Mouse (Mus musculus): Measurements from ENCODE around the gene Gpr183.

Gpr183 gene

DNA sequence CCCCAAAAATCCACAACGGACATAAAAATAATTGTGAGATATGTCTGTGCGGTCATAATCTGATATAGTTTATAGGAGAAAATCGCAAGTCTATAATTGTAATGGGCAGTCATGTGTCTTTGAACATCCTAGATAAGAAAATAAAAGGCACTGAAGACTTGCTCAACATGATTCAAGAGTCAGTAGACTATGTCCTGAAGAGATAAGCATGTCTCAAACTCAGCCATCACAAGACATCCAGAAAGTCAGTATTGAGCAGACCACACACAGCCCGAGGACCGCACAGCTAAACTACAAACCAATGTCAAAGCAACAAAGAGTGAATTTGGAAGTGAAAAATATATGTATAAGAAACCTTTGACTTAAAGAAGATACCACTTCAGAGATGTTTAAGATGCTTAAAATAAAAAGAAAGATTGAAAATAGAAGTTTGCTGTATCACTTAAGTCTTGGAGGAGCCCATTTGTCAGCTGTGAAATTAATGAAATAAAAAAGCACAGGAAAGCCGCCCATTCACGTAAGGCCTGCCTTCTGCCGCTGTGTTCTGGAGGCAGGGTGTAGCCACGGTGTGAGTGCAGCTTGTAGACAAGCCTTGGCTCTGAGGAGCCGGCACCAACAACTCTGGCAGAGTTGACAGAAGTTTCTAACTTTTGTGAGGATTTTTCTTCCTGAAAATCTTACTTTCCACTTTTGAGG is 7.7 kb downstream of the Gpr183 start:
- DNase-seq (ENCODE audit: low read depth), result no peak

DNA sequence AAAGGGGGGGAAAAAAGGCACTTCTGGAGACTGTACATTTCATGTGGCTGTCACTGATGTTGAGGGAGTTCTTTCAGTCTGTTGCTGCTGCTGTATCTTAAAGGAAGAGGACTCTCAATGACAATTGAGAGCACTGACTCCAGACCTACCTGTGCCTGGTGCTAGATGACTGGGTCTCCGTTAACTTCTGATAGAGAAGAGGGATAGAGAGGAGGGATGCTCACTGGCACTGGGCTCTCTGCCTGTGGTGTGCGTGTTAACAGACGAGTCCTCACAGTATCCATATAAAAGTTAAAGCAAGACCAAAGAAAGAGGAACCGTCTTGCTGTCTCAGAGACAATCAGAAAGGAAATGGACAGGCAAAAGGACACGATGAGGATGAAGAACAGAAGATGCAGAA is 8.7 kb downstream of the Gpr183 start:
- DNase-seq (ENCODE audit: low read depth), result no peak

DNA sequence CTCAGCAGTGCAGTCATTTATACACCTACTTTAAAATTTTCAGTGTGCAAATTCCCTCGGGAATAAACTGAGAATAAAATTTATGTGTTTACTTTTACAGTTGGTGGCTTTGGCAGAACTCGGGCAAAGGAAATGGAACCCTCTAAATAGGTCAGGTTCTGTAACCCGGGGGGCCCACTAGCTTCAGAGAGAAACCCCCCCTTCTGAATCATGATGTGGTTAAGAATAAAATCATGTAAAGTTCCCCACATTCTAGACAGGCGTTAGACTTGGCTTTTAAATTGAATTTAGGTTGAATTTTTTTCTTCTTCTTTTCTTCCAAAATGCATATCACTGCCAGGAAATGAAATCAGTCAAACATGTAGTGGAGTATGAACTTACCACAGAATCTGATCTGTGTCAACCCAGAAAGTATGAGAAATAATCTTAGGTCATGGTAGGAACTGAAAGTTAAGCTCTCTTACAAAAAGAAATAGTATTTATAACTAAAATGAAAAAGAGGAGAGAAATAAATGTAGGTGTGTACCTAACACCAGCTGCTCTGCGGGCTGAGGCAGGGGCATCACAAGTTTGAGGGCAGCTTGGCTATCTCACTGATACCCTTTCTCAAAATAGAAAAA is 9.7 kb downstream of the Gpr183 start:
- DNase-seq (ENCODE audit: low read depth), result no peak

DNA sequence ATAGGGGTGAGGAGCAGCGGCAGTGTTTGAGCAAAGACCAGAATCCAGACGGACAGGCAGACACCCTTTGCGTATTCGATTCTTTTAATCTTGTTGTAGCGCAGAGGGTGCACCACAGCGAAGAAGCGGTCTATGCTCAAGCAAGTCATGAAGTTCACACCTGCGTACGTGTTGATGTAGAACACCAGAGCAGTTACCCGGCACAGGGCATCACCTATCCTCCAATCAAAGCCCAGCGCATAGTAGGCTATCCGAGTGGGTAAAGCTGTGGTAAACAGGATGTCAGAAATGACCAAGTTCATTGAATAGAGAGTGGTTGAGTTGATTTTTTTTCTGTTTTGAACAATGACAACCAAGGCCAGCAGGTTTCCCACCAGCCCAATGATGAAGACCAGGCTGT is 10.4 kb downstream of the Gpr183 start:
- DNase-seq (ENCODE audit: low read depth), result no peak

DNA sequence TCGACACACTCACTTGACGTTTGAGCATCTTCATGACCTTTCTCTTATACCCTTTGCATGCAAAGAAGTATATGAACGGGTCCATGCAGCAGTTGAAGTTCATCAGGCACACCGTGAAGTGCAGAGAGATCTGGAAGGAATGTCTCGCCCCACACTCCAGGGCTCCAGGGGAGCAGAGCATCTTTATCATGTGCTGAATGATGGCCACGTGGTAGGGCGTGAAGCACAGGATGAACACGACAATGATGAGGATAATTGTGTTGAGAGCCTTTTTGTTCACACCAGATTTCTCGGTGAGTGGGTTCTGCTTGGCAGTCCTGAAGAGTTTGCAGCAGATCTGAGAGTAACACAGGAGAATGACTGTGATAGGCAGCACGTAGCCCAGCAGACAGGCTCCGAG is 10.9 kb downstream of the Gpr183 start:
- no peak for DNase-seq (ENCODE audit: low read depth)

DNA sequence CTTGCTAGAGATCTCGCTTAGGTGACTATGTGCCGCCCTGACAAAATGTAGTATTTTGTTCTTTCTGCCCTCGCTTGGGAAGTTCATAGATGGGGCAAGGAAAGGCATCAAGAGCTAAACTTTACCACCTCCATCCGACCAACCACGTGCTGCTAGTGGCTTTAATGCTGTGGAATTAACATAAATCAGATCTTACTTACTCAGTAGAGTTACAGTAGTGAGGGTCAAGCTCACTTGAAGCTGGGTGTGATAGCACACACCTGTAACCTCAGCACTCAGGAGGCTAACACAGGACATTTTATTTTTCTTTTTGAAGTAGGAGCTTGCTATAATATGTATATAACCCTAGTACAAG is 13.0 kb downstream of the Gpr183 start:
- DNase-seq (ENCODE audit: low read depth), result no peak

DNA sequence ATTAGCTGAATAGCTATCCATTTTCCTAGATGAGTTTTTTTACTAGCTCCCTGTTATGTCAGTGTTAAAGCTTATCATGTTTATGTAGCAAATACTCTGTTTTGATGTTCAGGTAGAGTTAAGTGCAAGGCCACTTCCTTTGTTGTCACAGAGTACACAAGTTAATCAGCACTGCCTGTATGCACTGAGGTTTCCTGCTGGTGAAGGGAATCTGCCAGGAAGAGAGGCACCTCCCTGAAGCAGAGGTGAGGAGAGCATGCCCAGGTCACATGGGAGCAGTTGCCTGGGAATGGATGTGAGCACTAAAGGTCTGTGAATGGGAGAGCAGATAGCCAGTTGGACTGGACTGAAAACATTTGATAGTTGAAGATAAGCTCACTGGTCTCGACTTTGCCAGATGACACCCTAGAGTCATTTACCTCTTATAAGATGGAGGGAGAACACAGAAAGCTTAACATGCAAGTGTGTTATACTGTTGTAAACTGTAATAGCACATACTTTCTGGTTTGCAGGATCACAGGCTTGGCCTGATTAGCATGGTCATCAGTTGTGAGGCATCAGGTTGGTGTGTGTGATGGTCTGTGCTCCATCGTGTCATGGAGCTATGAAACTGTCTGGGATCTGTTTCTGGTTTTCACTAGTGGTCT is 13.5 kb downstream of the Gpr183 start:
- DNase-seq (ENCODE audit: low read depth), result no peak

DNA sequence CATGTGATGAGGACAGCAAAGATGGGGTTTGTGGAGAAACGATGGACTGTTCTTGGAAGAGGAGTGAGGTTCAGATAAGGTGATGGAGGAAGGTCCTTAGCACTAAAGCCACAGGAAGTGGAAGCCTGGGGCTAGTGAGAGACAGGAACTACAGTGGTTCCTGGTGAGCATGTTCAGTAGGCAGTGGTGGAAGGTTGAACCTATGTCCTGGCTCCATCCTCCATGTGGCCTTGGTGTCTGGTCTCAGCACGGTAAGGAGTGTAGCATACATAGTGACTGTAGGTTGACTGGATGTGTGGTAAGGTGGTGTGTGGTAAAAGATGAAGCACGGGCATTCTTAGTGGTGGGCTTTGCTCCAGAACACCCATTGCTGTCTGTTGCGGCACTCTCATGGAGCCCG is 15.1 kb downstream of the Gpr183 start:
- no peak for DNase-seq (ENCODE audit: low read depth)

DNA sequence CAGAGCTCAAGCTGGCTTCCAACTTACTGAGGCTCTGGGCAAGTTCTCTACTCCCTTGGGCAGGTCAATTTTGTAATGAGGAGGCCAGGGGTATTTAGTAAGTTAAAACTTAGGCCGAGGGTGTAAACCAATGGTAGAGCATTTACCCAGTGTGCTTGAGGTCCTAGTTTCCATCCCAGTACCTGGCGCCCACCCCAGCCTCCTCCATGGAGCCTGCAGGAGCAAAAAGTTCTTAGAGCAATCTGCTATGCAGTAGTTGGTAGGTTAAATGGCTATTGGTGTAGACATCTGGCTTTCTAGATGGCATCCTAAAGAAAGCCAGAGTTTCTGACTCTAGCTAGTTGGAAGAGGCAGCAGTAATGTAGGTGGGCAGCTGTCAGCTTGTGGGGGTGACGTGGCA is 15.6 kb downstream of the Gpr183 start:
- DNase-seq (ENCODE audit: low read depth), result no peak

DNA sequence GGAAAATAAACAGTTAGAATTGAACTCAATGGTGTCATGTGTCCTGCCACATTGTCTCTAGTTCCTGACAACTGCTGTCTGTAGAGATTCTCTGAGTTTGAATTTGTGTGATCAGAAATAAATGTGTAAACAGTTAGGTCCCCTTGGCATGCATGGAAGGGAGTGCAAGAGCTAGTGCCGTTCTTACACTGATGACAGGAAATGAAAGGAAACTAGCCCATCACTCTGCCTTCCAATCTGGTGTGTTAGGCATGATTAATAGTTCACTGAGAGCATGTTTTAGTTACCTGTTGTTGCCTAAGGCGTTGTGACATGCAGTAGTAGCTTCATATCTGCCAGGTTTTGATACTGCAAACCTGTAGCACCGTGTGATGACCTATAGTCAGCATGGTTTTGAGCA is 17.0 kb downstream of the Gpr183 start:
- DNase-seq (ENCODE audit: low read depth), result no peak

DNA sequence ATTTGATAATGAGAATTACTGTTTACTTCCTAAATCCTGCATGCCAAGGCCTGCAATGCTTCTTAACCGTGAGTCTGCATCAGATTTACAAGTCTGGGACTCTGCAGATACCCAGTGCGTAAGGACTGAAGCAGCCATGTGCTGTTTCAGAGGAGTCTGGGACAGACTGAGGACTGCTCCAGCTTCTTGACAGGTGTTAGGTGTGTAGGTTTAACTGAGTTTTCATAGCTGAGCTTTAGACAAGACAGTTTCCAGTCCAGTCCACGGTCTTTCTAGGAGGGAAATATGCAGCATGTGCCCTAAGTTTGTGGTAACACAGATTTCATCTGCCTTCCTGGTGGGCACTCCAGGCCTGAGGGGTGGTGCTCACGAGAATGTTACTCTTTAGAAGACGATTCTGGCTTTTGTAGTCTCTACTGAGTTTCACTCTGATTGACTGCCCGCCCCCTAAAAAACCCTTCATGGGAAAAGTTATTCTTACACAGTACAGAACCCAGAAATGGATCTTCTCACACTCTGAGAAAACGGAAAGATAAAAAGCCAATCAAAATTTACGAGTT is 17.7 kb downstream of the Gpr183 start:
- no peak for DNase-seq (ENCODE audit: low read depth)

DNA sequence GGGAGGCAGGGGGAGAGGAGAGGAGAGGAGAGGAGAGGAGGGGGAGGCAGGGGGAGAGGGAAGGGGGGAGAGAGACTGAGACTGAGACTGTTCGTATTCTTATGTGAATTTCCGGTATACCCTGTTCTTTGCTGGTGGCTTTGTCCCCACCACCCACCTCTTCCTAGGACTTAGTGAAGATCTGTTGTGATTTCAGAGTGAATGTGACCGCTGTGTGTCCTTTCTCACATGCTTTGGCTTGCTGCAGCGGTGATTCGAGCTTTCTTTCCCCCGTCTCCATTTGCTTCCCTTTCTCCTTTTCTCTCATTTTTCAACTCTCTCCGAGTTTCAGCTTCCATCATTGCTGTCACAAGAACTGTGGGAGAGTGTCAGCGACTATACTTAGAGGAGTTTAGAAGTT is 18.3 kb downstream of the Gpr183 start:
- no peak for DNase-seq (ENCODE audit: low read depth)

DNA sequence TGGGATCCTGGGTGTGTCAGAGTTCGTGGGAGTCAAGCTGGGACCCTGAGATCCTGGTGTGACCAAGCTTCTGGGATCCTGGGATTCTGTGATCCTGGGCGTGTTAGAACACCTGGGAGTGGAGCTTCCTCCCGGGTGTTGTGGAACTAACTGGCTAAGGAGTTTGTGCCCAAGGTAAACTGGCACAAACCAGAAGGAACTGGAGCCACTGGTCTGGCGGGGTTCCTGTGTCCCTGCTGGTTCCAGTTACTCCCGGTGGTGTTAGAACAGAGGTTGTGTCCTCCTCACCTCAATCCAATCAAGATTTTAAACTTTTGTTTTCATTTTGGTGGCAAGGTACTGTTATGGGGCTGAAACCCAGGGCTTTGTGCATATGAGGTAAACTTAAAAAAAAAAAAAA is 18.9 kb downstream of the Gpr183 start:
- no peak for DNase-seq (ENCODE audit: low read depth)

DNA sequence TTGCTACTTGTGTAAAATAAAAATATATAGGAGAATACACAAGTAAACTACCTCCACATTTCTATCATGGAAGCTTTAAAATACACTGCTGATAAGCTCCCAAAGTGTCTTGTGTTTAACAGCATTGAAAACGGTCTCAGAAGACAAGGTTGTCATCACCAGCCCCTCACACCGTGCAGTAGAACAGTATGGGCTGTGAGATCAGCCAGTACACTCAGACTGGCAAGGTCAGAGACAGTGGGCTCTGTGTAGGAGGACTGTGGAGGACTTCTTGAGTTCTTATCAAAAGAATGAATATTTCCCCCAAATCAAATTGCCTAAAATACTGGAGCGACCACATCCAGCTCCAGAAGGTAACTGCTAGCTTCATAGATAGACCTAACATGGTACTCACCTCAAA is 25.4 kb downstream of the Gpr183 start:
- DNase-seq (ENCODE audit: low read depth), result no peak

DNA sequence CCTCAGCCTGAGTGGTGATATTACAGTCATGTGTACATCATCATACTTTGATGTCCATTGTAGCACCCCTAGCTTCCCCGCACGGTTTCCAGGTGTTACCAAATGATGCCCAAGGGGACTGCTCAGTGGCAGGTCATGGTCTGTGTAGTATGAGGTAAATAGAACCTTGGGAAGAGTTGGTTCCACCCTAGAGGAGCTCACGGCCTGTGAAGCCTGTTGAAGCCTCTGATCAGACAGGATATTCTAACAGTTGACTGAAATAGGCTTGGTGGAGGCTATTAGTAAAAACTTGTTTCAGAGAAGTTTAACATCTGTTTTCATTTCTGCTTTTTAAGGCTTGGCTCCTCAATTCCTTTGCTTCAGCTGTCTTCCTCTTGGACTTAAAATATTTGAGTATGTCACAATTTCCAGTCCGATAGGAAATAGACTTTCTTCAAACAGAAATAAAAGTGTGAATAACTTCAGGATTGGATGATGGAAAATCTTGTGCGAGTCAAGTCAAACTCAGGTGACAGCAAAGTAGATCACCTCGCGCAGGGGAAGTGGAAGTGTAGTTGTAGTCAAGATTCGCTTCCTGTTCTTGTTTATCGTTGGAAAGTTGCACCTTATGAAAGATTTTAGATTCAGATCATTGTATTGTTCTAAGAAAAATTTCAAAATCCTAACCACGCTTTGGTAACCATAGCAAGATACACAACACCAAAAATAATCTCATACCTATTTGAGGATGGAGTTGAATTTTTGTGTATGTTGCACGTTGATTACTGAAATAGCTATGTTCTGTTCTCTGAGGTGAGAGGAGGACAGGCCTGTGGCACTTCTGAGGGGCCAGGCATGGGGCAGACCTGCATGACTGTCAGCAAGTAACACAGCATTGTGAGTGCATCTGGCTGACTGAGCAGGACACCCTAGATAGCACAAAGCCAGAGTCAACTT is 26.5 kb downstream of the Gpr183 start:
- no peak for DNase-seq (ENCODE audit: low read depth)

DNA sequence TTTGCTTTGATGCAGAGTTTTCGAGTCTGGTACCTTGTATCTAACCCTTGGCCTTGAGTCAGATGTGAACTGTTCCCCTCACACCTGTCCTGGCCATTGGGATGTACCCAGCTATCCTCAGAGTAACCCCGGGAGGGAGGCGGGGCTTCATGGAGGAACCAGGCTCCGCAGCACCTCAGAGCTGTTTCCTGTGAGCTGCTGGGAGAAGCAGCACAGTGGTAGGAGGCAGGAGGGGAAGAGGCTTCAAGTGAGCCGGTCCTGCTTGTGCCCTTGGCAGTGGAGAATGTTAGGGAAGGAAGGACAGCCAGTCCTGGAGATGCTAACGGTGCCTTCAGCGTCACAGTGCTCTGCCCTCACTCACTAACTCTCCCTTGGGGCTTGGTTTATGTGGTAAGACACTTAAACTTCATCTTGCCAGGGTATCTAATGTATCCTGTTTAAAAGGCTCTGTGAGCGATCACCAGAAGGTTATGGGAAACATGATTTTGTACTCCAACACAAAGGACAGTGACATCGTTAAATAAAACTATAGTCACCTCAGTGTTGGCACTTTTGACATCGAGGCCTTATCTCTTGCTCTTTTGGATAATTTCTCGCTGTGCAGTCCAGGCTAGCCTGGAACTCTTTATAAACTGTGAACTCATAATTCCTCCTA is 27.3 kb downstream of the Gpr183 start:
- DNase-seq (ENCODE audit: low read depth), result no peak

DNA sequence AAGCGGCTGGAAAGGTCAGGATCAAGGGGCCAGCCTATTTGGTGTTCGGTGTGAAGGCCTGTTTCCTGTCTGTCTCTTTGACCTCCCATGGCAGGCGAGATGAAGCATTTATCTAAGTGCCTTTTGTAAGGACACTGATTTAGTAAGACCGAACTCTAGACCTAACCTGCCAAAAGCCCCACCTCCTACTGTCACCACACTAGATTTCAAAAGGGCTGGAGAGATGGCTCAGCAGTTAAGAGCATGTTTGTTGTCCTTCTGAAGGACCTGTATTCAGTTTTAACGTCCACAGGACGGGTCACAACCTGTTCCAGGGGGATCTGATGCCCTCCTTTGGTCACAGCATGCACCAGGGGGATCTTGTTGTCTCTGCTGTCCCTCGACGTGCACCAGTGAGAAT is 28.1 kb downstream of the Gpr183 start:
- no peak for DNase-seq (ENCODE audit: low read depth)

DNA sequence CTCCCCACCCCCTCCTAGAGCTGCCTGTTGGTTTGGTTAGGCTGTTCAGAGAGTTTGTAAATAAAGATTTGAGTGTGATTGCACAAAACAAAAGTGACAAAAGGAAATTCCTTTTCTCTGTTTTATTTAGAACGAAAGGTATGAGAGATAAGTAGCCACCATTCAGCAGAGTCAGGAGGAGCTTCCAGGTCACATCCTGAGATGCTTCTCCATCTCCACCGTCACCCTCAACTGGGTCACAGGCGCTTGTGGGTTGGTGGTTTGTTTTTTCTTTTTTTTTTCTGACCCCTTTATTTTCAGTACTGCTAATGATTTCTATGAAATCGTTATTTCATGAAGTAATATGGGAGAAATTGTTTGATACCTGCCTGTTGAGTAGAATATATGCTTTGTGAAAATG is 28.6 kb downstream of the Gpr183 start:
- DNase-seq (ENCODE audit: low read depth), result no peak

DNA sequence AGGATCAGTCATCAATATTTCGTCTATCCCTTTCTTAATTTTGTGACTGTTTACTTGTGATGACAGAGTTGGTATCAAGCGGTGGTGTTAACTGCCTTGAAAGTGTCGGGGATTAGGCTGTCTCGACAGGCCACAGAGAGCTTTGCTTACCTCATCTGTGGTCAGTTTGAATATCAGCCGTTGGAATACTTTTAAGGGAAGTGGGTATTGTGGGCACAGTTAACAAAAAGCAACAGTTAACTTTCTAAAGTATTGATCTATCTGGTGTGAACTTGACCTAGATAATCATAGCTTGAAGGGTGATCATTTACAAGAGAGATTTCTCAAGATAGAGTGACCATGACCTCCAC is 30.4 kb downstream of the Gpr183 start:
- DNase-seq (ENCODE audit: low read depth), result no peak

DNA sequence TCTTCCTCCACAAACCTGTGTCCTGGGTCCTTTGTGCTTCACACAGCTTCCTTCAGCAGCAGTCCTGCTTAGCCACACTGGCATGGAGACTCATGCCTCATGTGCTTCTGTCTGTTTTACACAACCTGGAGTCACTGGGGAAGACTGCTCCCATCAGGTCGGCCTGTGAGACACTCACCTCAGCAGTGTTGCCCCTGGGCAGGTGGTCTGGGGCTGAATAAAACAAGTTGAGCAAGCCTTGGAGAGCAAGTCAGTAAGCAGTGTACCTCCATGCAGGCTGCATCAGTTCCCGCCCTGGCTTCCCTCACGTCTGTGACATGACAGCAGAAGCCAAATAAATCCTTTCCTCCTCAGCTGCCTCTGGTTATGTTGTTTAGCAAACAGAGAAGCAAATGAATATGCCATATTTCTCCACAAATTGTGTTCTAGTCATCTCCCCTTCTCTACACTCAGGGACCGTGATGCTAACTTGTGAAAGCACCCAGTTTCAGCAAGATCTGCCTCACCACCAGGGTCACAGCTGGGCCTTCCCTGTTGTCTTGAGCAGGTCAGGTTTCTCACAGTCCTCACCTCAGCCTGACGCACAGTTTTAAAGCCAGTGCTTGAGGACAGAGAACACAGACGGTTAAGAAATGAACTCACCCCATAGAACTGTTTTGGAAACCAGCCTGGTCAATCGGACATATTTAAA is 30.9 kb downstream of the Gpr183 start:
- no peak for DNase-seq (ENCODE audit: low read depth)

DNA sequence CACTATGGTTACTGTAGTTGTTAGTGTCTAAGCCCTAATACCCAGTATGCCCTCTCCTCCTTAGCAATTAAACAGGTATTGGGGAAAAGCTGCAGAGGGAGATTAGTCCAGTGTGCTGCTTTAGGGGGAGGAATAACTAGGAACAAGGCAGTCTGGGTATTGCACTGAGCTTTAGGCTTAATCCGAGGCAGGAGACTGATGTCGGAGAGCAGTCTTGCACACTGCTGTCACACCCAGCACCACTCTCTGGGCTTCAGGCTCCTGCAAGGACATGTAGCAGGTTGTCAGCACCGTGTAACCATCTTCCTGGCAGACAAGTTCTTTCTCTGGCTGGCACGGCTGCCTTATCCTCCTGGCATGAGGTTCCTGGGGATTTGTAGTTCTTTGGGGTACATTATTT is 32.8 kb downstream of the Gpr183 start:
- DNase-seq (ENCODE audit: low read depth), result no peak
